Mouse (Mus musculus): ENCODE data around the gene Acvr2b. TPM values are rescaled to one million over a fixed set of nuclear protein-coding genes. Genes with fewer than 3 reads are reported as not detected.

Gene Acvr2b
- total RNA-seq, 1 experiment from 2014 or later: 1.2 TPM

DNA sequence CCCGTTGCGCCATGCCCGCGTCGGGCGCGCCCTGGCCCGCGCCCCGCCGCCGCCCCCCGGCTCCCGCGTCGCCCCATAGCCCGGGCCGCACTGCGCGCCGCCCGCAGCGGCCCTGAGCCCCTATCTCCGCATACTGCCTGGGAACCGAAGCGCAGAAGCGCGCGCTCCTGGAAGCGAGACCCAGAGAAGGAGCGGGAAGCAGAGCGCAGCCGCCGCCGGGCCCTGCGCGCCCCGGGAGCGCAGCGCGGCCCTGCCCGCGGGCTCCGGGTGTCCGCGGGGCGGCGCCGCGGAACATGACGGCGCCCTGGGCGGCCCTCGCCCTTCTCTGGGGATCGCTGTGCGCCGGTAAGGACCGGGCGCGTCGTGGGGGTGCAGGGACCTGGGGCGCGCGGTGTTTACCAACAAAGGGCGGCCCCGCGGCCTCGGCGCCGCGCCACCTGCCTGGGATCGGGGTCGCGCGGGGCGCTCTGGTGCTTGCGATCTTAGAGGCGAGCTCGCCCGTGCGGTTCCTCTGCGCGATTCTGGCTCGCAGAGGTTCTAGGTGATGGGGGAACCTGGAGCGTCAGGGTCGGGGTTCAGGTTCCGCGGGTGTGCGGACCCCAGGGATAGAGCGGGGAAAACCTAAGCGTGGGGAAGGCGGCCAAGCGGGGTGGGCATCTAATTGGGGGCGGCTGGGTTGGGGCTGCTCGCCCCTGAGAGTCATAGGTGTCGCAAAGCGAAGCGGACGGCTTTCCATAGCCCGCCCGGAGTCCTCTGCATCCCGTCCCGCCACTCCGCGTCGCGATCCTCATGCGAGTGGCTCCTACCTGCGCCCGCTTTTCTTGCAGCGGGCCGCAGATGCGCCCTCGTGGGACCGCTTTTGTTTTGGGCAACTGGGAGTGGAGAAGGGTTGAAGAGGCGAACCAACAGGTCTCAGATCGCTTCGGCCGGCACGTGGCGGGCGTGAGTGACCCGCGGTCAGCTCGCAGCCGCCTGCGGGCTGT, 626 bp downstream of the Acvr2b start:
- no peak for ATAC-seq (replicated peaks in 1 of 2; ENCODE audit: insufficient read depth in 1 of 2, low FRiP score in 2 of 2, low TSS enrichment in 1 of 2, low read depth in 1 of 2, poor library complexity in 2 of 2, severe bottlenecking in 2 of 2)

DNA sequence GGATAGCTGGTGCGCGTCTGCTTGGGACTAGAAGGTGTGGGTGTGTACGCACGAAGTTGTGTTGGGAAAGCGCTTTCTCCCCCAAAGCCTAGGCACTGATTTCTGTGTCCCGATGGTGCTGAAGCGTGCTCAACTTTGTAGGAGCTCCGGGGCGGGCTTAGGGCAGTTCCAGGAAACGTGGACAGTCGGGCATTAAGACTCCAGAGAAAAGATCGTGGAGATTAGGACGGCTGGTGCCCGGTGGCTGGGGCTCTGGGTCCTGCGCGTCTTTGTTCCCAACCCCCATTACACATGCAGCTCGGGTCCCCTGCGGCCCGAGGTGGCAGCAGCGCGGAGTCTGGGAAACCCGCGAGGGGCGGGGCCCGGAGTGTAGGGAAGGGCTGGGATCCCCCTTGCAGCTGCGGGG, 1.3 kb downstream of the Acvr2b start:
- no peak for ATAC-seq (replicated peaks in 1 of 2; ENCODE audit: insufficient read depth in 1 of 2, low FRiP score in 2 of 2, low TSS enrichment in 1 of 2, low read depth in 1 of 2, poor library complexity in 2 of 2, severe bottlenecking in 2 of 2)

DNA sequence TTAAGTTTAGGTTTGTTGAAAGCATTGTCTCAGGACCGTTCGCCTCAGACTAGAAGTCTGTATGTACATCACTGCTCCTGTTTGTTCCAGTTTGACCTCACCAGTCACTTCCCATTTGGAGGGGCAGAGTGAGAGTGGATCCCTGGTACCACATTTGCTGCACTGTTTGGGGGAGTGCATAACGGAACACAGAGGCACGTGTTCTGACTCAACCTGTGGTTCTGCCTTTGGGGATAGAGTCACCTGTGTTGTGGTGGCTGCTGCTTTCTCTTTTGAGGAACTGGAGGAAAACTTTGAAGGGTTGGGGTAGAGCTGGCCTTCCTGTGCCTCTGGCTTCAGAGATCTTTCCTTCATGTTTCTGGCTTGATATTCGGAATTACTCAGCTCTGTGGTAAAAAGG, 2.2 kb downstream of the Acvr2b start:
- ATAC-seq (replicated peaks in 1 of 2; ENCODE audit: insufficient read depth in 1 of 2, low FRiP score in 2 of 2, low TSS enrichment in 1 of 2, low read depth in 1 of 2, poor library complexity in 2 of 2, severe bottlenecking in 2 of 2): peak; percentile 51 to 60

- no peak for ATAC-seq (replicated peaks in 1 of 2; ENCODE audit: insufficient read depth in 1 of 2, low FRiP score in 2 of 2, low TSS enrichment in 1 of 2, low read depth in 1 of 2, poor library complexity in 2 of 2, severe bottlenecking in 2 of 2)
Measured at GRCm38 (mm10) chr9:119407884-119408283, 6.0 kb downstream of the Acvr2b start.

DNA sequence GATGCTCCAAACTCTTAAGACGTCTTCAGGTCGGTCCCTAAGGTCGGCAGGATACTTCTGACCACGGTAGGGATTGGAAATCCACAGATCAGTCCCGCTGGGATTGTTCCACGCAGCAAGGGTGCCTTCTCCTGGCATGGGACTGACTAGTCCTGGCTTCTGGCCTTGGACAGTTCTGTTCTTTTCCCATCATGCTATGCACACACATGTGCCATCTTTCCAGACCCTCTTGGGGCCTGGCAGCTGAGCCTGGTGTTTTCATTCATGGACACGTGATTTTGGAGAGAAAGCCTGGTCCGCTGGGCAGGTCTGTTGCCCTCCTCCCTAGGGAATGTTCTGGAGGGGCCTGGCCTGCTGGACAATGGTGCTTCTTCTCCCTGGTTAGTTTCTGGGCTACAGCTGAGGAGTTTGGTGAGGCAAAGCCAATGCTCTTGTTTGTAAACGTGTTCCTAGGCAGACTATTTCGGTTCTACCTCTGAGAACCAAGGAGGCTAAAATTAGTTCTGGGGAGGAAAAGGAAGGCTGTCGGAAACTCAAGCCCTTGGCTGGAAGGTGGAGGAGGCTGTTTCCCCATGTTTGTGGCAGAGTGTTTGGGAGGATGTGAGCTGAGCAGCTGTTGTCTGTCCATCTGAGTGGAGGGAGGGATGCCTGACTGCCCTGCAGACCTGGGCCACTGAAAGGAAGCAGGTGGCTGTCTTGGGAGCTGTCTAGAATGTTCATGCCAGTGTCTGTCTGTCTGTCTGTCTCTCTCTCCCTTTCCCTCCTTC, 7.2 kb downstream of the Acvr2b start:
- no peak for ATAC-seq (replicated peaks in 1 of 2; ENCODE audit: insufficient read depth in 1 of 2, low FRiP score in 2 of 2, low TSS enrichment in 1 of 2, low read depth in 1 of 2, poor library complexity in 2 of 2, severe bottlenecking in 2 of 2)

DNA sequence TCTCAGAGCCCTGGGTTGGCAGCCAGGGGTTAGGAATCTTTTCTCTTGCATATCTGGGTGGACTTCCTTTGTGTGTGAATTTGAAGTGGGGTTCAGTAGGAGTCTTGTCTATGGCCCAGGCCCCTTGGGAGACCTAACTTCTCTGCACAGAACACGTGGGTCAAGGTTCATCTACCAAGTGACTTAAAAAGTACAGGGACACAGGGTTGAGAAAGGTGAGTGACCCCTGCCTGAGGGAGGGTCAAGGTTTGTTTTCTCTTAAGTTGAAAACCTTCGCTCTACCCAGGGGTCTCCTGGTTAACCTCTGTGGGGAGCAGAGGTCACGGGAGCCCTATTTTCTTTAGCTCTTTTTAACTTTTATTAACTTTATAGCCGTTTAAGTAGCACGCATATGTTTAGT, 7.9 kb downstream of the Acvr2b start:
- ATAC-seq (replicated peaks in 1 of 2; ENCODE audit: insufficient read depth in 1 of 2, low FRiP score in 2 of 2, low TSS enrichment in 1 of 2, low read depth in 1 of 2, poor library complexity in 2 of 2, severe bottlenecking in 2 of 2): no peak

- ATAC-seq (replicated peaks in 1 of 2; ENCODE audit: insufficient read depth in 1 of 2, low FRiP score in 2 of 2, low TSS enrichment in 1 of 2, low read depth in 1 of 2, poor library complexity in 2 of 2, severe bottlenecking in 2 of 2): no peak
Measured at GRCm38 (mm10) chr9:119418025-119418424, 16.1 kb downstream of the Acvr2b start.

DNA sequence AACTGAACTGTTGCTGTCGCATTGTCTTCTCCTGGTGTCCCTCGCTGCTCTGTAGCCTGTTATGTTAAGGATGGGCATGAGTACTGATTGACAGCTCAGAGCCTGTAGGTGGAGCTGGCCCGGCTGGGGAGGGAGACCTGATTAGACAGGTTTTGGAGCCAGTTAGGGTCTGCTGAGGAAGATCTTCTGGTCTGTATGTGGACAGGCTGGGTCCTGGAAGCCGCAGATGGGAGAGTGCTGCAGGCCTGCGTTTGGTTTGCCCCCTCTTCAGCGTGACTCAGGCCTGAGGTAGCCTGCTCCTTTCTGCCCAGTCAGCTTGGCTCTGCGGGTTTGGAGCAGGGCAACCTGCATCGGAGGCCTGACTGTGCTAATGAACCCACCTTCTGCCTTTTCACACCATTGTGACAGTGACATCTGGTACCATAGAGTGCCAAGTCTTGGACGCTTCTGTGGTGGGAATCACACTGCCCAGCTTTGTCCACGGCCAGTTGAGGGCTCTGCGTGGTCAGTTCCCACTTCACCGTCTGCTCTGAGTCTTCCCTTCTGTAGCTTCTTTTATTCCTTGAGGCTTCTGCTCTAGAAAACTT, 18.0 kb downstream of the Acvr2b start:
- ATAC-seq (replicated peaks in 1 of 2; ENCODE audit: insufficient read depth in 1 of 2, low FRiP score in 2 of 2, low TSS enrichment in 1 of 2, low read depth in 1 of 2, poor library complexity in 2 of 2, severe bottlenecking in 2 of 2): no peak

GRCm38 (mm10) chr9:119425217-119425975, 23.5 kb downstream of the Acvr2b start:
- ATAC-seq (replicated peaks in 1 of 2; ENCODE audit: insufficient read depth in 1 of 2, low FRiP score in 2 of 2, low TSS enrichment in 1 of 2, low read depth in 1 of 2, poor library complexity in 2 of 2, severe bottlenecking in 2 of 2): peak; percentile 43 to 60; a peak in 3 of 4 replicates

- no peak for ATAC-seq (replicated peaks in 1 of 2; ENCODE audit: insufficient read depth in 1 of 2, low FRiP score in 2 of 2, low TSS enrichment in 1 of 2, low read depth in 1 of 2, poor library complexity in 2 of 2, severe bottlenecking in 2 of 2)
Measured at GRCm38 (mm10) chr9:119425976-119426415, 24.1 kb downstream of the Acvr2b start.

DNA sequence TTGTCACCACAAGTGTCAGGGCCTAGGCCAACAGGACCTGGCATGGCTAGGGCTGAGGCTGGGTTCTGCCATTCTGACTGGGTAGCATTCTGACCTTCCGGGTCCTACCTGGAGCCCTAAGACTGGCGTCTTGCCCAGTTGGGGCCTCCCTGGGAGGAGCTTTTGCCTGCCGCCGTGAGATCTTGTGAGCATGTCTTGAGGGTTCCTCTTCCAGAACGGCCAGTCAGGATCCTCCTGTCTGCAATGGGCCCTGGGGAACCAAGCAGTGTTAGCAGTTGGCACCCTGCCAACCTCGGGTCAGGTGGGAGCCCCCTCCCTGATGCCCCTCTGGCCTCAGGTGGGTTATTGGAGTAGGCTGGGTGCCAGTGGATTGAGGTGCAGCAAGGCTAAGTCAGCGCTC, 24.6 kb downstream of the Acvr2b start:
- ATAC-seq (replicated peaks in 1 of 2; ENCODE audit: insufficient read depth in 1 of 2, low FRiP score in 2 of 2, low TSS enrichment in 1 of 2, low read depth in 1 of 2, poor library complexity in 2 of 2, severe bottlenecking in 2 of 2): no peak

- peak; percentile 78 to 85 for ATAC-seq (replicated peaks in 1 of 2; ENCODE audit: insufficient read depth in 1 of 2, low FRiP score in 2 of 2, low TSS enrichment in 1 of 2, low read depth in 1 of 2, poor library complexity in 2 of 2, severe bottlenecking in 2 of 2)
Measured at GRCm38 (mm10) chr9:119430311-119430710, 28.4 kb downstream of the Acvr2b start.

- no peak; a peak in 1 of 4 replicates for ATAC-seq (replicated peaks in 1 of 2; ENCODE audit: insufficient read depth in 1 of 2, low FRiP score in 2 of 2, low TSS enrichment in 1 of 2, low read depth in 1 of 2, poor library complexity in 2 of 2, severe bottlenecking in 2 of 2)
Measured at GRCm38 (mm10) chr9:119435855-119436254, 33.9 kb downstream of the Acvr2b start.

GRCm38 (mm10) chr9:119438065-119438464, 36.1 kb downstream of the Acvr2b start:
- no peak for ATAC-seq (replicated peaks in 1 of 2; ENCODE audit: insufficient read depth in 1 of 2, low FRiP score in 2 of 2, low TSS enrichment in 1 of 2, low read depth in 1 of 2, poor library complexity in 2 of 2, severe bottlenecking in 2 of 2)

DNA sequence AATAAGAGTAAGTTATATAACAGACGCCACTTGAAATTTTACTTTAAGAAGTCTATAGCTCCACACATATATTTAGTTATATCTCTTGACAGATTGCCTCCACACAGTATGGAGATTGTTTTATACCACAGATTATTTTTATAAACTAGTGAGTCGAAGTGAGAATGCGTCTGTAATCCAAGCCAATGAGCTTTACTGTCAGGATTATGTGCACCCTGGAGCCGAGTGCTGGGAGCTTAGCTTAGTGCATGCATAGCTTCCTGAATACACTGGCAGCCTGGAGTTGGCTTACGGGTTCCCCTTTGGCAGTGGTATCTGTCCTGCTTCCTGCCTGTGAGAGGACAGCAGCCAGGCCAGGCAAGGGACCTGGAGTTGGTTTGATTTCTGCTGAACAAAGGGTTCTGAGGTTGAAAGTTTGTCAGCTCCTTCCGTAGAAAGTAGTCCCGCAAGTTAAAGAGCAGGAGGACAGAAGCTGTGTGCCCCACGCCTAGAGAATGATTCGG, 36.6 kb downstream of the Acvr2b start:
- no peak for ATAC-seq (replicated peaks in 1 of 2; ENCODE audit: insufficient read depth in 1 of 2, low FRiP score in 2 of 2, low TSS enrichment in 1 of 2, low read depth in 1 of 2, poor library complexity in 2 of 2, severe bottlenecking in 2 of 2)

- peak; percentile 84 to 90 for ATAC-seq (replicated peaks in 1 of 2; ENCODE audit: insufficient read depth in 1 of 2, low FRiP score in 2 of 2, low TSS enrichment in 1 of 2, low read depth in 1 of 2, poor library complexity in 2 of 2, severe bottlenecking in 2 of 2)
Measured at GRCm38 (mm10) chr9:119444738-119445429, 43.0 kb downstream of the Acvr2b start, which contains the start of gene Exog. TSS of gene Exog (plus strand) at chr9:119444943.

Measured in hematopoietic stem cell, adult 5-6 weeks (primary cell).